Mouse (Mus musculus) embryonic facial prominence, embryonic 14.5 days (tissue): ENCODE data around the gene Snrk. TPM values are rescaled to one million over a fixed set of nuclear protein-coding genes. Genes with fewer than 3 reads are reported as not detected.
A peak's percentile ranks its signal among the peaks of the same experiment; 100 is the strongest.

Experiments
- ATAC-seq: fragments of 200-750 bp; cut with Nextera tagmentation; 2 replicates; pipeline ENCODE4 v1.8.0; 2017; ENCODE audit warnings: low read depth, moderate number of reproducible peaks, moderate TSS enrichment
- DNase-seq: peaks from one replicate; pipeline ENCODE4 v3.0.0-alpha.2; 2015; ENCODE audit warnings: low spot score
- H3K27ac ChIP-seq: fragments of 300-500 bp; sonication (generic); replicated peaks from 2 replicates; pipeline ENCODE4 v1.5.1; 2014; ENCODE audit warnings: low read depth, mild to moderate bottlenecking, low read length, moderate library complexity
- H3K27me3 ChIP-seq: fragments of 300-500 bp; sonication (generic); replicated peaks from 2 replicates; pipeline ENCODE4 v1.6.1; 2014; ENCODE audit warnings: low read length; ENCODE audit not compliant: control insufficient read depth, insufficient read depth
- H3K36me3 ChIP-seq: fragments of 300-500 bp; sonication (generic); 2 replicates; pipeline ENCODE4 v1.6.1; 2014; ENCODE audit warnings: low read length, mixed read lengths; ENCODE audit not compliant: control insufficient read depth, insufficient read depth
- H3K4me1 ChIP-seq: fragments of 300-500 bp; sonication (generic); 2 replicates; pipeline ENCODE4 v1.6.1; 2014; ENCODE audit warnings: antibody characterized with exemption, low read length; ENCODE audit not compliant: control insufficient read depth, insufficient read depth
- H3K4me2 ChIP-seq: fragments of 300-500 bp; sonication (generic); 2 replicates; pipeline ENCODE4 v1.6.1; 2014; ENCODE audit warnings: low read depth, mild to moderate bottlenecking, low read length, moderate library complexity, mixed read lengths
- H3K4me3 ChIP-seq: fragments of 300-500 bp; sonication (generic); 2 replicates; pipeline ENCODE4 v1.5.1; 2014; ENCODE audit warnings: low read depth, mild to moderate bottlenecking, low read length
- H3K9ac ChIP-seq: fragments of 300-500 bp; sonication (generic); 2 replicates; pipeline ENCODE4 v1.6.1; 2014; ENCODE audit warnings: low read depth, mild to moderate bottlenecking, low read length, moderate library complexity, mixed read lengths
- H3K9me3 ChIP-seq: fragments of 300-500 bp; sonication (generic); 2 replicates; pipeline ENCODE4 v1.6.1; 2016; ENCODE audit warnings: low read length; ENCODE audit not compliant: control insufficient read depth
- WGBS: fragments of 180-500 bp; shearing (Covaris S2); extraction: QIAGEN DNeasy Blood & Tissue Kit; methylation state at CpG from one replicate; pipeline ENCODE4 v1.1.7; 2014; 5-methylcytosine and 5-hydroxymethylcytosine counted together
- polyA plus RNA-seq: library from polyadenylated mRNA; unstranded; fragments of >200 nt; fragmentation: Nextera tagmentation; extraction: Ambion mirVana; gene quantifications from 2 replicates; pipeline ENCODE4 v1.2.1, GENCODE M21; 2014

Gene Snrk
- polyA plus RNA-seq, 1 experiment from 2014 or later: 42.4 TPM

GRCm38 (mm10) chr9:122185953-122186352, 68.9 kb downstream of the Snrk start:
- DNase-seq: no peak
- no peak overlapping the region for H3K9ac ChIP-seq
- H3K9me3 ChIP-seq: no peaks in the 10 kb centered on the region
- WGBS: 36% methylated on average over 6 of the region's 6 CpGs
- no peak overlapping the region; the same call in 1 of the 2 replicates for H3K27ac ChIP-seq
- H3K4me3 ChIP-seq: no peak overlapping the region
- H3K4me2 ChIP-seq: no peak overlapping the region
- ATAC-seq: no peak
- no peaks in the 10 kb centered on the region for H3K36me3 ChIP-seq
- no peaks in the 10 kb centered on the region for H3K27me3 ChIP-seq
- H3K4me1 ChIP-seq: no peaks in the 10 kb centered on the region

GRCm38 (mm10) chr9:122186643-122187226, 69.7 kb downstream of the Snrk start:
- DNase-seq (no peak), ATAC-seq (no peak)
- Histone ChIP-seq H3K4me1 (no peaks in the 10 kb centered on the region), H3K9me3 (no peaks in the 10 kb centered on the region), H3K4me3 (no peak overlapping the region), H3K9ac (no peak overlapping the region), H3K27ac (no peak overlapping the region; the same call in 1 of the 2 replicates), H3K4me2 (no peak overlapping the region), H3K36me3 (no peaks in the 10 kb centered on the region), H3K27me3 (no peaks in the 10 kb centered on the region)
- WGBS: 67% methylated on average over 1 of the region's 1 CpGs

- H3K9ac ChIP-seq: no peak overlapping the region
- no peaks in the 10 kb centered on the region for H3K36me3 ChIP-seq
- H3K4me1 ChIP-seq: no peaks in the 10 kb centered on the region
- 79% methylated on average over 7 of the region's 7 CpGs for WGBS
- ATAC-seq: no peak
- DNase-seq: no peak
- no peak overlapping the region for H3K4me2 ChIP-seq
- H3K9me3 ChIP-seq: no peaks in the 10 kb centered on the region
- no peaks in the 10 kb centered on the region for H3K27me3 ChIP-seq
- no peak overlapping the region for H3K4me3 ChIP-seq
- H3K27ac ChIP-seq: no peak overlapping the region
Measured at GRCm38 (mm10) chr9:122187451-122187921, 70.4 kb downstream of the Snrk start.

GRCm38 (mm10) chr9:122188724-122189123, 71.7 kb downstream of the Snrk start:
- H3K36me3 ChIP-seq: no peaks in the 10 kb centered on the region
- H3K4me3 ChIP-seq: no peak overlapping the region
- DNase-seq (no peak), ATAC-seq (no peak)
- no peaks in the 10 kb centered on the region for H3K4me1 ChIP-seq
- H3K27me3 ChIP-seq: no peaks in the 10 kb centered on the region
- H3K9me3 ChIP-seq: no peaks in the 10 kb centered on the region
- 14% methylated on average over 1 of the region's 1 CpGs for WGBS
- no peak overlapping the region for H3K27ac ChIP-seq
- no peak overlapping the region for H3K9ac ChIP-seq
- no peak overlapping the region for H3K4me2 ChIP-seq

GRCm38 (mm10) chr9:122193361-122193760, 76.3 kb downstream of the Snrk start:
- 52% methylated on average over 5 of the region's 5 CpGs for WGBS
- no peaks in the 10 kb centered on the region for H3K9me3 ChIP-seq
- DNase-seq: no peak
- H3K27me3 ChIP-seq: no peaks in the 10 kb centered on the region
- H3K9ac ChIP-seq: no peak overlapping the region
- H3K27ac ChIP-seq: no peak overlapping the region
- ATAC-seq: no peak
- no peak overlapping the region for H3K4me2 ChIP-seq
- H3K4me3 ChIP-seq: no peak overlapping the region
- 0 out of 2 replicates have a peak, but pooled peaks cover 3% of the 10 kb centered on the region for H3K4me1 ChIP-seq
- H3K36me3 ChIP-seq: 0 out of 2 replicates have a peak, but pooled peaks cover 3% of the 10 kb centered on the region

GRCm38 (mm10) chr9:122193823-122194222, 76.8 kb downstream of the Snrk start:
- Histone ChIP-seq H3K9me3 (no peaks in the 10 kb centered on the region), H3K9ac (no peak overlapping the region), H3K36me3 (0 out of 2 replicates have a peak, but pooled peaks cover 3% of the 10 kb centered on the region), H3K4me2 (no peak overlapping the region), H3K27me3 (no peaks in the 10 kb centered on the region), H3K4me1 (0 out of 2 replicates have a peak, but pooled peaks cover 3% of the 10 kb centered on the region), H3K27ac (no peak overlapping the region), H3K4me3 (no peak overlapping the region)
- WGBS: 89% methylated on average over 5 of the region's 5 CpGs
- ATAC-seq (no peak), DNase-seq (no peak)

- H3K9ac ChIP-seq: no peak overlapping the region
- H3K9me3 ChIP-seq: no peaks in the 10 kb centered on the region
- 0 out of 2 replicates have a peak, but pooled peaks cover 3% of the 10 kb centered on the region for H3K36me3 ChIP-seq
- H3K27me3 ChIP-seq: no peaks in the 10 kb centered on the region
- no peak overlapping the region for H3K4me2 ChIP-seq
- 73% methylated on average over 5 of the region's 5 CpGs for WGBS
- H3K27ac ChIP-seq: no peak overlapping the region
- 0 out of 2 replicates have a peak, but pooled peaks cover 3% of the 10 kb centered on the region for H3K4me1 ChIP-seq
- peak; percentile 59 for DNase-seq
- H3K4me3 ChIP-seq: no peak overlapping the region
- peak; percentile 34; the same call in 1 of the 2 replicates for ATAC-seq
Measured at GRCm38 (mm10) chr9:122195042-122195682, 78.1 kb downstream of the Snrk start.

- ATAC-seq (no peak), DNase-seq (no peak)
- Histone ChIP-seq H3K9me3 (no peaks in the 10 kb centered on the region), H3K4me3 (no peak overlapping the region), H3K27me3 (no peaks in the 10 kb centered on the region), H3K4me2 (no peak overlapping the region), H3K4me1 (0 out of 2 replicates have a peak, but pooled peaks cover 3% of the 10 kb centered on the region), H3K27ac (no peak overlapping the region), H3K9ac (no peak overlapping the region), H3K36me3 (0 out of 2 replicates have a peak, but pooled peaks cover 3% of the 10 kb centered on the region)
- 57% methylated on average over 5 of the region's 5 CpGs for WGBS
Measured at GRCm38 (mm10) chr9:122197021-122197420, 80.0 kb downstream of the Snrk start.
